Mouse (Mus musculus) midbrain, embryonic 11.5 days (tissue): ENCODE measurements around the gene Phyh. TPM values are rescaled to one million over a fixed set of nuclear protein-coding genes. Genes with fewer than 3 reads are reported as not detected.
A peak's percentile ranks its signal among the peaks of the same experiment; 100 is the strongest.

Experiments used
- ATAC-seq: fragments of 200-750 bp; cut with Nextera tagmentation; 2 replicates; pipeline ENCODE4 v1.8.0; 2017; ENCODE audit warnings: moderate TSS enrichment, moderate library complexity; ENCODE audit not compliant: low FRiP score
- DNase-seq: peaks from one replicate; pipeline ENCODE4 v3.0.0; 2015; ENCODE audit warnings: low spot score; ENCODE audit errors: missing footprints
- H3K27ac ChIP-seq: fragments of 300-500 bp; sonication (generic); 2 replicates; pipeline ENCODE4 v1.5.1; 2014; ENCODE audit warnings: low read depth, low read length
- H3K27me3 ChIP-seq: fragments of 300-500 bp; sonication (generic); 2 replicates; pipeline ENCODE4 v1.6.1; 2014; ENCODE audit warnings: mild to moderate bottlenecking, low read length, moderate library complexity, mixed read lengths; ENCODE audit not compliant: control insufficient read depth, insufficient read depth
- H3K36me3 ChIP-seq: fragments of 300-500 bp; sonication (generic); 2 replicates; pipeline ENCODE4 v1.6.1; 2014; ENCODE audit warnings: mild to moderate bottlenecking, low read length, moderate library complexity, mixed read lengths; ENCODE audit not compliant: control insufficient read depth, insufficient read depth
- H3K4me1 ChIP-seq: fragments of 300-500 bp; sonication (generic); 2 replicates; pipeline ENCODE4 v1.6.1; 2014; ENCODE audit warnings: low read length; ENCODE audit not compliant: control insufficient read depth, insufficient read depth
- H3K4me2 ChIP-seq: fragments of 300-500 bp; sonication (generic); 2 replicates; pipeline ENCODE4 v1.6.1; 2014; ENCODE audit warnings: mild to moderate bottlenecking, moderate library complexity
- H3K4me3 ChIP-seq: fragments of 300-500 bp; sonication (generic); 2 replicates; pipeline ENCODE4 v1.5.1; 2014; ENCODE audit warnings: low read depth, low read length
- H3K9ac ChIP-seq: fragments of 300-500 bp; sonication (generic); 2 replicates; pipeline ENCODE4 v1.6.1; 2014; ENCODE audit warnings: low read length
- H3K9me3 ChIP-seq: fragments of 300-500 bp; sonication (generic); 2 replicates; pipeline ENCODE4 v1.6.1; 2016; ENCODE audit warnings: low read length; ENCODE audit not compliant: control insufficient read depth
- WGBS: fragments of 180-500 bp; shearing (Covaris S2); extraction: QIAGEN DNeasy Blood & Tissue Kit; methylation state at CpG from one replicate; pipeline ENCODE4 v1.1.7; 2014; 5-methylcytosine and 5-hydroxymethylcytosine counted together
- polyA plus RNA-seq: library from polyadenylated mRNA; unstranded; fragments of >200 nt; fragmentation: Nextera tagmentation; extraction: Ambion mirVana; gene quantifications from 2 replicates; pipeline ENCODE4 v1.2.1, GENCODE M21; 2014

Gene Phyh
- polyA plus RNA-seq, 1 experiment from 2014 or later: 44.8 TPM

GRCm38 (mm10) chr2:4909909-4910308 is 8.9 kb upstream of the Phyh start:
- ATAC-seq (no peak), DNase-seq (peak; percentile 26)

DNA sequence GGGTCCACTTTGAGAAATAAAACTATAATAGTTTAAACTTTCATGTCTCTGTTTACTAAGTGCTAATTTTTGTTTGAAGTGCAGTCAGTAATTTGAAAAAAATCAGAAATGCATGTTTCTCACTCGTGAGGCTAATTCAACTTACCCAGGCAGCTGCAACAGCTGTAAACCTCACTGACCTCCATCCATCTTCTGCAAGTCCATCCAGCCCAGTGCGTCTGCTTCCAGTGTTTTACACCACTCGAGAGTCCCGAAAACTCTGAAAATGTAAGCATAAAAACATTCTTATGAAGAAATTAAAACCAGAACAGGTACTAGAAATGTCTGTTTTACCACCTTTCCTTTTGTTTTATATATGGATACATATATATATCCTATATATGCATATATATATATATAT is 8.3 kb upstream of the Phyh start:
- Histone ChIP-seq H3K4me2 (no peak overlapping the region), H3K4me3 (no peak overlapping the region), H3K4me1 (peaks cover 2% of the 10 kb centered on the region; the same call in 1 of the 2 replicates), H3K27ac (no peak overlapping the region), H3K9me3 (0 out of 2 replicates have a peak, but pooled peaks cover 2% of the 10 kb centered on the region), H3K36me3 (peaks cover 9% of the 10 kb centered on the region; the same call in 1 of the 2 replicates), H3K27me3 (no peaks in the 10 kb centered on the region), H3K9ac (no peak overlapping the region)
- DNase-seq (peak; percentile 56), ATAC-seq (no peak)
- WGBS: 89% methylated on average over 4 of the region's 4 CpGs

More at GRCm38 (mm10) chr2:4909909-4910308, 8.9 kb upstream of the Phyh start:
- Histone ChIP-seq H3K9ac (no peak overlapping the region), H3K27ac (no peak overlapping the region), H3K4me1 (peaks cover 2% of the 10 kb centered on the region; the same call in 1 of the 2 replicates), H3K36me3 (peaks cover 11% of the 10 kb centered on the region; the same call in 1 of the 2 replicates), H3K4me2 (no peak overlapping the region), H3K4me3 (no peak overlapping the region), H3K27me3 (no peaks in the 10 kb centered on the region), H3K9me3 (0 out of 2 replicates have a peak, but pooled peaks cover 2% of the 10 kb centered on the region)
- WGBS: 70% methylated on average over 6 of the region's 6 CpGs

GRCm38 (mm10) chr2:4913949-4914348 is 4.9 kb upstream of the Phyh start:
- no peak overlapping the region for H3K4me2 ChIP-seq
- peaks cover 2% of the 10 kb centered on the region; the same call in 1 of the 2 replicates for H3K4me1 ChIP-seq
- 69% methylated on average over 7 of the region's 7 CpGs for WGBS
- no peak overlapping the region for H3K27ac ChIP-seq
- no peak overlapping the region for H3K4me3 ChIP-seq
- no peaks in the 10 kb centered on the region for H3K36me3 ChIP-seq
- 0 out of 2 replicates have a peak, but pooled peaks cover 2% of the 10 kb centered on the region for H3K9me3 ChIP-seq
- H3K9ac ChIP-seq: no peak overlapping the region
- no peaks in the 10 kb centered on the region for H3K27me3 ChIP-seq
- ATAC-seq (no peak), DNase-seq (peak; percentile 80)

DNA sequence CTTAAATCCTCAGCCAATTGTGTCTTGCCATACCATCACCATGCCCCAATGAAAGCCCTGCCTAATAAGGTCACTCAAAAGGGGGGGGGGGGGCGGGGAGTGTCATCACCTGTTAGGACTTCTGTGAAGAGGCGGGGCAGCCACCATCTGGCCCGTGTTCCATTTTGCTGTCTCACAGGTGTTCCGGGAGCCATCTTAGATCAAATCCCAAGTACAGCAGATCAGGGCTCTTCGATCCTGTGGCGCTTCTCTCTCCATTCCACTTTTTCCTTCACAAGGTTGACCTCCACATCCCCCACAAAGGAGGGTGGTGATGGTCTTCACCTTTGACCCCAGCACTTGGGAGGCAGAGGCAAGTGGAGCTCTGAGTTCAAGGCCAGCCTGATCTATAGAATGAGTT is 2.8 kb upstream of the Phyh start:
- Histone ChIP-seq H3K36me3 (no peaks in the 10 kb centered on the region), H3K27ac (no peak overlapping the region), H3K9me3 (0 out of 2 replicates have a peak, but pooled peaks cover 2% of the 10 kb centered on the region), H3K4me2 (no peak overlapping the region), H3K27me3 (no peaks in the 10 kb centered on the region), H3K4me3 (no peak overlapping the region), H3K4me1 (peaks cover 6% of the 10 kb centered on the region), H3K9ac (no peak overlapping the region)
- DNase-seq (peak; percentile 59), ATAC-seq (no peak)
- 71% methylated on average over 6 of the region's 6 CpGs for WGBS

- 20% methylated on average over 8 of the region's 8 CpGs for WGBS
Measured at GRCm38 (mm10) chr2:4917326-4918021, 1.3 kb upstream of the Phyh start.

DNA sequence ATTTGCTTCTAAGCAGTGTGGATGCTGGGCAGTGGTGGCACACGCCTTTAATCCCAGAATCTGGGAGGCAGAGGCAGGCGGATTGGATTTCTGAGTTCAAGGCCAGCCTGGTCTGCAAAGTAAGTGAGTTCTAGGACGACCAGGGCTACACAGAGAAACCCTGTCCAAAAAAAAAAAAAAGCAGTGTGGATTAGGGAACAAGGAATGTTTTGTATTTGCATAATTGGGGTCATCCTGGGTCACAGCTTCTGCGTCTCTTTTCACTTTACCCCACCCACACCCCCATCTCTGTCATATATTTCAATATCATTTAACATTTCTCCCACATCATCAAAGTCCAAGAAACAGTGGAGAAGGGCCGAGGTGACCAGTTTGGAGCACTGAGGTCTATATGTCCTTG is 2.2 kb downstream of the Phyh start:
- no peak for ATAC-seq
- peak; percentile 41 for DNase-seq
- Histone ChIP-seq H3K36me3 (no peaks in the 10 kb centered on the region), H3K27ac (no peak overlapping the region), H3K4me2 (no peak overlapping the region), H3K9ac (no peak overlapping the region), H3K4me3 (no peak overlapping the region), H3K4me1 (peaks cover 4% of the 10 kb centered on the region; the same call in 1 of the 2 replicates), H3K9me3 (no peaks in the 10 kb centered on the region), H3K27me3 (no peaks in the 10 kb centered on the region)
- WGBS: 65% methylated on average over 5 of the region's 5 CpGs

More at GRCm38 (mm10) chr2:4917326-4918021, 1.3 kb upstream of the Phyh start:
- H3K4me3 ChIP-seq: no peak overlapping the region
- peak overlapping the region; percentile 19; the same call in 1 of the 2 replicates for H3K4me2 ChIP-seq
- H3K27ac ChIP-seq: no peak overlapping the region
- peaks cover 6% of the 10 kb centered on the region for H3K4me1 ChIP-seq
- ATAC-seq: no peak
- peak; percentile 95 for DNase-seq
- H3K36me3 ChIP-seq: no peaks in the 10 kb centered on the region
- H3K9me3 ChIP-seq: no peaks in the 10 kb centered on the region
- H3K9ac ChIP-seq: no peak overlapping the region
- no peaks in the 10 kb centered on the region for H3K27me3 ChIP-seq

GRCm38 (mm10) chr2:4922476-4923164 is 3.8 kb downstream of the Phyh start:
- no peak overlapping the region for H3K4me2 ChIP-seq
- no peaks in the 10 kb centered on the region for H3K9me3 ChIP-seq
- no peaks in the 10 kb centered on the region for H3K27me3 ChIP-seq
- H3K4me3 ChIP-seq: no peak overlapping the region
- H3K9ac ChIP-seq: no peak overlapping the region
- no peak overlapping the region for H3K27ac ChIP-seq
- WGBS: 68% methylated on average over 7 of the region's 7 CpGs
- H3K36me3 ChIP-seq: no peaks in the 10 kb centered on the region
- ATAC-seq (no peak), DNase-seq (peak; percentile 59)
- H3K4me1 ChIP-seq: peaks cover 4% of the 10 kb centered on the region; the same call in 1 of the 2 replicates

DNA sequence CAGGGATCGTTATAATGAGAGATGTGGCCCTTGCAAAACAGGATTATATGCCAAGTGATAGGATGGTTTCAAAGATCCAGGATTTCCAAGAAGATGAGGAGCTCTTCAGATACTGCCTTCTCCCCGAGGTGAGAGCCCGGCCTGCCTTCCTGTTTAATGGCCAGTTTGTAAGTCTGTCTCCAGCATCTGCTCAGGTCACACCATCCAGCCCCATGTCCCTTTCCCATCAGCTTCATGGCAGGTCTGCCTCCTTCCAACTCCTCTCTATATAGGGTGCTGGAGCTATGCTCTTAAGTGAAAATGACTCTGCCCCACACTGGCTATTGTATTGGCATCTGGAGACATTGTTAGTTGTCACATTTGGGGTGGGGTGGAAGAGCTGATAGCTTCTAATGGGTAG is 8.6 kb downstream of the Phyh start:
- no peak for ATAC-seq
- H3K9ac ChIP-seq: no peak overlapping the region
- H3K4me1 ChIP-seq: no peaks in the 10 kb centered on the region
- H3K4me3 ChIP-seq: no peak overlapping the region
- peaks cover 3% of the 10 kb centered on the region; the same call in 1 of the 2 replicates for H3K36me3 ChIP-seq
- no peak overlapping the region for H3K4me2 ChIP-seq
- DNase-seq: no peak
- no peak overlapping the region for H3K27ac ChIP-seq
- no peaks in the 10 kb centered on the region for H3K9me3 ChIP-seq
- no peaks in the 10 kb centered on the region for H3K27me3 ChIP-seq
- 82% methylated on average over 3 of the region's 3 CpGs for WGBS

GRCm38 (mm10) chr2:4929230-4929629 is 10.4 kb downstream of the Phyh start:
- no peak for ATAC-seq
- Histone ChIP-seq H3K36me3 (peaks cover 3% of the 10 kb centered on the region; the same call in 1 of the 2 replicates), H3K4me3 (no peak overlapping the region), H3K9ac (no peak overlapping the region), H3K27me3 (no peaks in the 10 kb centered on the region), H3K4me1 (no peaks in the 10 kb centered on the region), H3K4me2 (no peak overlapping the region), H3K27ac (no peak overlapping the region), H3K9me3 (no peaks in the 10 kb centered on the region)
- 95% methylated on average over 2 of the region's 2 CpGs for WGBS
- DNase-seq: no peak
